Mouse (Mus musculus): ENCODE results near the gene Tmem242. TPM values are rescaled to one million over a fixed set of nuclear protein-coding genes. Genes with fewer than 3 reads are reported as not detected.

Gene Tmem242
- polyA plus RNA-seq, 1 experiment from 2014 or later, result 124 TPM

GRCm38 (mm10) chr17:5424156-5424555 is 15.9 kb downstream of the Tmem242 start:
- no peaks in the 10 kb centered on the region for H3K27me3 ChIP-seq (replicated peaks; ENCODE audit: control insufficient read depth, insufficient read depth, low read length)
- 85% methylated on average over 8 of the region's 8 CpGs for WGBS

GRCm38 (mm10) chr17:5421835-5422234 is 18.2 kb downstream of the Tmem242 start:
- no peak overlapping the region for H3K4me3 ChIP-seq (ENCODE audit: low read depth, low read length)
- ATAC-seq (replicated peaks; ENCODE audit: low FRiP score, low TSS enrichment, low read depth), result no peak
- H3K4me1 ChIP-seq (replicated peaks; ENCODE audit: control insufficient read depth, insufficient read depth, low read length), result no peaks in the 10 kb centered on the region
- no peak for DNase-seq (ENCODE audit: low spot score)
- no peak overlapping the region for H3K9ac ChIP-seq (ENCODE audit: low read length)
- H3K9me3 ChIP-seq (ENCODE audit: control insufficient read depth, low read length), result no peaks in the 10 kb centered on the region
- no peak overlapping the region for H3K27ac ChIP-seq (ENCODE audit: low read depth)
- WGBS, result 53% methylated on average over 4 of the region's 4 CpGs
- peaks cover 26% of the 10 kb centered on the region for H3K36me3 ChIP-seq (ENCODE audit: control insufficient read depth, insufficient read depth, low read length)
- H3K4me2 ChIP-seq (ENCODE audit: low read length), result no peak overlapping the region
- H3K27me3 ChIP-seq (replicated peaks; ENCODE audit: control insufficient read depth, insufficient read depth, low read length), result no peaks in the 10 kb centered on the region

More at GRCm38 (mm10) chr17:5424156-5424555, 15.9 kb downstream of the Tmem242 start:
- DNase-seq (ENCODE audit: low spot score), result no peak
- no peak overlapping the region for H3K27ac ChIP-seq (ENCODE audit: low read depth)
- no peak overlapping the region for H3K4me2 ChIP-seq (ENCODE audit: low read length)
- no peaks in the 10 kb centered on the region for H3K9me3 ChIP-seq (ENCODE audit: control insufficient read depth, low read length)
- H3K36me3 ChIP-seq (ENCODE audit: control insufficient read depth, insufficient read depth, low read length), result peaks cover 21% of the 10 kb centered on the region
- no peak for ATAC-seq (replicated peaks; ENCODE audit: low FRiP score, low TSS enrichment, low read depth)
- no peak overlapping the region for H3K4me3 ChIP-seq (ENCODE audit: low read depth, low read length)
- no peak overlapping the region for H3K9ac ChIP-seq (ENCODE audit: low read length)
- H3K4me1 ChIP-seq (replicated peaks; ENCODE audit: control insufficient read depth, insufficient read depth, low read length), result no peaks in the 10 kb centered on the region

GRCm38 (mm10) chr17:5419771-5420518 is 20.1 kb downstream of the Tmem242 start:
- Histone ChIP-seq H3K9ac (ENCODE audit: low read length) (no peak overlapping the region), H3K27me3 (replicated peaks; ENCODE audit: control insufficient read depth, insufficient read depth, low read length) (no peaks in the 10 kb centered on the region), H3K9me3 (ENCODE audit: control insufficient read depth, low read length) (no peaks in the 10 kb centered on the region), H3K4me2 (ENCODE audit: low read length) (no peak overlapping the region), H3K4me3 (ENCODE audit: low read depth, low read length) (no peak overlapping the region), H3K4me1 (replicated peaks; ENCODE audit: control insufficient read depth, insufficient read depth, low read length) (no peaks in the 10 kb centered on the region), H3K27ac (ENCODE audit: low read depth) (no peak overlapping the region), H3K36me3 (ENCODE audit: control insufficient read depth, insufficient read depth, low read length) (peaks cover 29% of the 10 kb centered on the region)
- whole genome bisulfite sequencing, result 69% methylated on average over 6 of the region's 6 CpGs
- ATAC-seq (replicated peaks; ENCODE audit: low FRiP score, low TSS enrichment, low read depth) (no peak), DNase-seq (ENCODE audit: low spot score) (no peak)

GRCm38 (mm10) chr17:5419056-5419455 is 21.0 kb downstream of the Tmem242 start:
- Histone ChIP-seq H3K4me3 (ENCODE audit: low read depth, low read length) (no peak overlapping the region), H3K4me1 (replicated peaks; ENCODE audit: control insufficient read depth, insufficient read depth, low read length) (no peaks in the 10 kb centered on the region), H3K9ac (ENCODE audit: low read length) (no peak overlapping the region), H3K4me2 (ENCODE audit: low read length) (no peak overlapping the region), H3K36me3 (ENCODE audit: control insufficient read depth, insufficient read depth, low read length) (peaks cover 29% of the 10 kb centered on the region), H3K27me3 (replicated peaks; ENCODE audit: control insufficient read depth, insufficient read depth, low read length) (no peaks in the 10 kb centered on the region), H3K27ac (ENCODE audit: low read depth) (no peak overlapping the region), H3K9me3 (ENCODE audit: control insufficient read depth, low read length) (no peaks in the 10 kb centered on the region)
- WGBS, result 85% methylated on average over 9 of the region's 9 CpGs
- ATAC-seq (replicated peaks; ENCODE audit: low FRiP score, low TSS enrichment, low read depth) (no peak; the same call in 1 of the 2 replicates), DNase-seq (ENCODE audit: low spot score) (no peak)

DNA sequence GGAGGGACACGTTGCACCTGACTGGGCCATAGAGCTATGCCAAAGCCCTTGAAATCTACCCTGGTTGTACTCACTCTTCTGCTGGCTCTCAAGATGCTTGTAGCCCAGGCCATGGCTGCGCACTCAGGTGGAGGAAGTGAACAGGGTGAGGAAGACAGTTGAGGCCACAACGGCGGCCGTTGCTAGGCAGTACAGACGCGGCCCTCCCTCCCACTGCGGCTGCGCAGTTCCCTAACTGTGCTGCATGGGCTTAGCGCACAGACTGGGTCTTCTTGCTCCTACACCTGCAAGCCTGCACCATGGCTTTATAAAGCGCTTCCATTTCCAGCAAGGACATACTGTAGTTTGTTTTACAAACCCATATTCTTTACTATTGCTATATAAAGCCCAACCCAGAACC is 21.5 kb downstream of the Tmem242 start, which contains the start of gene Ldhal6b:
TSS of gene Ldhal6b (minus strand) at position 223 of the 400 bp plus-strand sequence.
- ATAC-seq (replicated peaks; ENCODE audit: low FRiP score, low TSS enrichment, low read depth), result no peak
- H3K4me2 ChIP-seq (ENCODE audit: low read length), result no peak within 1 kb of the TSS
- whole genome bisulfite sequencing, result 95% methylated on average over 11 of the region's 11 CpGs

DNA sequence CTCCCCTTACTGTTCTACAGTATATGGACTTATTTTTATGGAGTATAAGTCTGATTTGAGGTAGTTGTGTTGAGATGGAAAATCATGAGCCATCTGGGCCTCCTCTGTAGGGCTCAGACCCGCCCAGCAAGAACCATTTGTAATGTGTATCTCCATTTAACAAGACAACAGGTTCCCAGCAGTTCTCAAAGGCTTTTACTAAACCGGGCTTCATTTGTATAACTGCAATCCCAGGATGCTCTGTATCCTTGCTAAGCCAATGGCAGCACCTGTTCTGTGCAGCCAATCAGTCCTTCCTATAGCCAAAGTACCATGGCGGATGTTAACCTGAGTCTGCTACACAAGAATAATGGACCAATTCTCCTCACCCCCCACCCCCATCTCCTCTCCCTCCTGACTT is 23.5 kb downstream of the Tmem242 start:
- no peak overlapping the region for H3K9ac ChIP-seq (ENCODE audit: low read length)
- H3K9me3 ChIP-seq (ENCODE audit: control insufficient read depth, low read length), result no peaks in the 10 kb centered on the region
- H3K27me3 ChIP-seq (replicated peaks; ENCODE audit: control insufficient read depth, insufficient read depth, low read length), result no peaks in the 10 kb centered on the region
- no peak for ATAC-seq (replicated peaks; ENCODE audit: low FRiP score, low TSS enrichment, low read depth)
- no peak overlapping the region for H3K4me3 ChIP-seq (ENCODE audit: low read depth, low read length)
- no peak overlapping the region for H3K4me2 ChIP-seq (ENCODE audit: low read length)
- 92% methylated on average over 3 of the region's 3 CpGs for WGBS
- H3K4me1 ChIP-seq (replicated peaks; ENCODE audit: control insufficient read depth, insufficient read depth, low read length), result no peaks in the 10 kb centered on the region
- H3K36me3 ChIP-seq (ENCODE audit: control insufficient read depth, insufficient read depth, low read length), result peaks cover 34% of the 10 kb centered on the region
- DNase-seq (ENCODE audit: low spot score), result no peak
- H3K27ac ChIP-seq (ENCODE audit: low read depth), result no peak overlapping the region

More for the DNA sequence above, 21.5 kb downstream of the Tmem242 start, which contains the start of gene Ldhal6b:
- no peaks in the 10 kb centered on the region for H3K27me3 ChIP-seq (replicated peaks; ENCODE audit: control insufficient read depth, insufficient read depth, low read length)
- H3K4me3 ChIP-seq (ENCODE audit: low read depth, low read length), result no peak within 1 kb of the TSS
- H3K27ac ChIP-seq (ENCODE audit: low read depth), result no peak within 1 kb of the TSS
- H3K4me1 ChIP-seq (replicated peaks; ENCODE audit: control insufficient read depth, insufficient read depth, low read length), result no peaks in the 10 kb centered on the region
- no peaks in the 10 kb centered on the region for H3K9me3 ChIP-seq (ENCODE audit: control insufficient read depth, low read length)
- no peak within 1 kb of the TSS for H3K9ac ChIP-seq (ENCODE audit: low read length)
- peaks cover 29% of the 10 kb centered on the region for H3K36me3 ChIP-seq (ENCODE audit: control insufficient read depth, insufficient read depth, low read length)
- DNase-seq (ENCODE audit: low spot score), result no peak

DNA sequence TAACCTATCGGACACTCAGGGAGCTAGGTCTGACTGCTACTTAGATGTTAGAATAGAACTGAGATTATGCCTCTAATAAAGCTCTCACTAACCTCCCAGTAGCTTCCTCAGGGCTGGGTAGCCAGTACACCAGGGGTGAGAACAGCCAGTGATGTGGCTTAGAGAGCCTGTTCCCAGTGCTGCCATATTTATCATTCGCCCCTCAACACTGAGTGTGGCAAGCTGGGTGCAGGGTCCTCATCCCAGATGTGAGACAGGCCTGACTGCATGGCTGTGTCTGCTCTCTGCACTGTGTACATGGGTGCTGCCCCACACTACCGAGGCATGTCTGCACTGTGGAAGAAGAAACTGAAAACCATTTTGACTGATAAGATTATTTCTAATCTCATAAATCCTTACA is 26.0 kb downstream of the Tmem242 start:
- Histone ChIP-seq H3K27me3 (replicated peaks; ENCODE audit: control insufficient read depth, insufficient read depth, low read length) (no peaks in the 10 kb centered on the region), H3K9ac (ENCODE audit: low read length) (no peak overlapping the region), H3K27ac (ENCODE audit: low read depth) (no peak overlapping the region), H3K4me3 (ENCODE audit: low read depth, low read length) (no peak overlapping the region), H3K9me3 (ENCODE audit: control insufficient read depth, low read length) (no peaks in the 10 kb centered on the region), H3K36me3 (ENCODE audit: control insufficient read depth, insufficient read depth, low read length) (peaks cover 35% of the 10 kb centered on the region), H3K4me1 (replicated peaks; ENCODE audit: control insufficient read depth, insufficient read depth, low read length) (no peaks in the 10 kb centered on the region), H3K4me2 (ENCODE audit: low read length) (no peak overlapping the region)
- no peak for DNase-seq (ENCODE audit: low spot score)
- WGBS, result 85% methylated on average over 3 of the region's 3 CpGs
- ATAC-seq (replicated peaks; ENCODE audit: low FRiP score, low TSS enrichment, low read depth), result no peak

- Histone ChIP-seq H3K27me3 (replicated peaks; ENCODE audit: control insufficient read depth, insufficient read depth, low read length) (no peaks in the 10 kb centered on the region), H3K9ac (ENCODE audit: low read length) (no peak overlapping the region), H3K4me3 (ENCODE audit: low read depth, low read length) (no peak overlapping the region), H3K4me2 (ENCODE audit: low read length) (no peak overlapping the region), H3K9me3 (ENCODE audit: control insufficient read depth, low read length) (no peaks in the 10 kb centered on the region), H3K4me1 (replicated peaks; ENCODE audit: control insufficient read depth, insufficient read depth, low read length) (no peaks in the 10 kb centered on the region), H3K27ac (ENCODE audit: low read depth) (no peak overlapping the region), H3K36me3 (ENCODE audit: control insufficient read depth, insufficient read depth, low read length) (peaks cover 30% of the 10 kb centered on the region)
- DNase-seq (ENCODE audit: low spot score) (no peak), ATAC-seq (replicated peaks; ENCODE audit: low FRiP score, low TSS enrichment, low read depth) (no peak)
- WGBS, result 74% methylated on average over 13 of the region's 13 CpGs
Measured at GRCm38 (mm10) chr17:5413350-5413749, 26.7 kb downstream of the Tmem242 start.

DNA sequence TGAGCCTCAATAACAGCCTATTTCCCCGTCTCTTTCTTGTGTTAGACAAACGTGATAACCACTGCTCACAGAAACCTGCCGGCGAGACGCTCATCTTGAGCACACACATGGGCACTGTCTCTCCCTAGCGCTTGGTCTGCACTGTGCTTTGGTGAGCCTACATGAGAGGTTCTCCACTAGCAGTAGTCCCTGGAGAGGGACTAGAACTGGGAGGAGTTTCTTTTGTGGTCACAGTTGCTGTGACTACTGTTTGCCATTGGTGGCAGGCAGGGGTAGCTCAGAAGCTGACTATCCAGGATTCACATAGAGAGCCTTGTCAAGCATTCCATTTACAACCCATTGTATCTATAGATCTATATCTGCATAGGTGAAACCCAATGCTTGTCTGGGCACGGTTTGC is 27.3 kb downstream of the Tmem242 start:
- Histone ChIP-seq H3K4me2 (ENCODE audit: low read length) (no peak overlapping the region), H3K4me1 (replicated peaks; ENCODE audit: control insufficient read depth, insufficient read depth, low read length) (no peaks in the 10 kb centered on the region), H3K27ac (ENCODE audit: low read depth) (no peak overlapping the region), H3K4me3 (ENCODE audit: low read depth, low read length) (no peak overlapping the region), H3K9me3 (ENCODE audit: control insufficient read depth, low read length) (no peaks in the 10 kb centered on the region), H3K27me3 (replicated peaks; ENCODE audit: control insufficient read depth, insufficient read depth, low read length) (no peaks in the 10 kb centered on the region), H3K36me3 (ENCODE audit: control insufficient read depth, insufficient read depth, low read length) (peaks cover 24% of the 10 kb centered on the region), H3K9ac (ENCODE audit: low read length) (no peak overlapping the region)
- ATAC-seq (replicated peaks; ENCODE audit: low FRiP score, low TSS enrichment, low read depth), result no peak
- no peak for DNase-seq (ENCODE audit: low spot score)
- 89% methylated on average over 7 of the region's 7 CpGs for WGBS

All from intestine, embryonic 14.5 days (tissue).